Mouse (Mus musculus): ENCODE data around the gene Hsd17b1. TPM values are rescaled to one million over a fixed set of nuclear protein-coding genes. Genes with fewer than 3 reads are reported as not detected.

Hsd17b1 gene
- polyA plus RNA-seq (2014; fragmentation: Nextera tagmentation; extraction: Ambion mirVana): not detected in 2 replicates

DNA sequence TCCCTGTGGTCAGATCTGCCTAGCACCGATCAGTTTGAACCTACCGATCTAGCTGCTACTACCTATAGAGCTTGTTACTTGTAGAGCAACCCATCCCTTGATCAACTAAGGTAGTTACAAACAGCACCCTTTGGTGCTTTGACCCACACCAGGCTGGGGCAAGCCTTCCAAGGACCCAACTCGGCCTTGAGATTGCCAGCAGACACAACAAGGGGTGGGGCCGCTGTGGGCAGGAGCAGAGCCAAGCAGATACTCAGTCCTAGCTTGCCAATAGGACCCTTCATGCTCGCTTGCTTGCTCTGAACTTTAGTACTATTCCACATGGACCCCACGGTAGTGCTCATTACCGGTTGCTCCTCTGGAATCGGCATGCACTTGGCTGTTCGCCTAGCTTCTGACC lies at the start of gene Hsd17b1:
Gene Hsd17b1 (plus strand): TSS at position 291 of the 400 bp plus-strand sequence.
- Histone ChIP-seq H3K27me3 (replicated peaks; ENCODE audit: control insufficient read depth, insufficient read depth, low read length) (peaks cover 44% of the 10 kb centered on the region), H3K9me3 (replicated peaks; ENCODE audit: control insufficient read depth, low read length) (no peaks in the 10 kb centered on the region), H3K4me3 (ENCODE audit: low read depth, low read length) (no peak within 1 kb of the TSS), H3K4me1 (ENCODE audit: control insufficient read depth, insufficient read depth, low read length) (peaks cover 4% of the 10 kb centered on the region), H3K27ac (ENCODE audit: low read depth, low read length) (no peak within 1 kb of the TSS), H3K9ac (ENCODE audit: low read length) (no peak within 1 kb of the TSS), H3K4me2 (ENCODE audit: low read length) (no peak within 1 kb of the TSS), H3K36me3 (ENCODE audit: control insufficient read depth, insufficient read depth, low read length) (no peaks in the 10 kb centered on the region)
- WGBS: 59% methylated on average over 9 of the region's 9 CpGs
- ATAC-seq (no peak), DNase-seq (ENCODE audit: low spot score) (no peak)

DNA sequence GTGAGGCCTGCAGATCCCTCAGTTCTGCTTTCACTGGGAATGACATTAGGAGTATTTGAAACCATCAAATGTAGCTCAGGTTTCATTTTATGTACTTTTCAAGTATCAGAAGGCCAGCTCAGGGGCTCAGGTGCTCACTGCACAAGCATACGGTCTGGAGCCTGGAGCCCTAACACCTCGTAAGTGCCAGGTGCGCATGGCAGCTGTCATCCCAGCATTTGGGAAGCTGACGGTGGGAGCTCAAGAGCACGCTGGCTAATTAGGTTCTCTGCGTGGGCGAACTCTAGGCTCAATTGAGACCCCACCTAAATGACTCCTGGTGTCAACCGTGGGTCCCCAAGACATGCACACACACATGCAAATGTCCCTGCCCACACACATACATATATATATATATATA lies 48.9 kb upstream of the Hsd17b1 start:
- ATAC-seq: no peak
- 79% methylated on average over 8 of the region's 8 CpGs for WGBS
- H3K4me2 ChIP-seq (ENCODE audit: low read length): no peak overlapping the region
- no peaks in the 10 kb centered on the region for H3K9me3 ChIP-seq (replicated peaks; ENCODE audit: control insufficient read depth, low read length)
- no peak for DNase-seq (ENCODE audit: low spot score)
- H3K27ac ChIP-seq (ENCODE audit: low read depth, low read length): no peak overlapping the region
- no peaks in the 10 kb centered on the region for H3K27me3 ChIP-seq (replicated peaks; ENCODE audit: control insufficient read depth, insufficient read depth, low read length)
- peaks cover 63% of the 10 kb centered on the region for H3K36me3 ChIP-seq (ENCODE audit: control insufficient read depth, insufficient read depth, low read length)
- H3K4me1 ChIP-seq (ENCODE audit: control insufficient read depth, insufficient read depth, low read length): no peaks in the 10 kb centered on the region
- H3K4me3 ChIP-seq (ENCODE audit: low read depth, low read length): no peak overlapping the region
- no peak overlapping the region for H3K9ac ChIP-seq (ENCODE audit: low read length)

DNA sequence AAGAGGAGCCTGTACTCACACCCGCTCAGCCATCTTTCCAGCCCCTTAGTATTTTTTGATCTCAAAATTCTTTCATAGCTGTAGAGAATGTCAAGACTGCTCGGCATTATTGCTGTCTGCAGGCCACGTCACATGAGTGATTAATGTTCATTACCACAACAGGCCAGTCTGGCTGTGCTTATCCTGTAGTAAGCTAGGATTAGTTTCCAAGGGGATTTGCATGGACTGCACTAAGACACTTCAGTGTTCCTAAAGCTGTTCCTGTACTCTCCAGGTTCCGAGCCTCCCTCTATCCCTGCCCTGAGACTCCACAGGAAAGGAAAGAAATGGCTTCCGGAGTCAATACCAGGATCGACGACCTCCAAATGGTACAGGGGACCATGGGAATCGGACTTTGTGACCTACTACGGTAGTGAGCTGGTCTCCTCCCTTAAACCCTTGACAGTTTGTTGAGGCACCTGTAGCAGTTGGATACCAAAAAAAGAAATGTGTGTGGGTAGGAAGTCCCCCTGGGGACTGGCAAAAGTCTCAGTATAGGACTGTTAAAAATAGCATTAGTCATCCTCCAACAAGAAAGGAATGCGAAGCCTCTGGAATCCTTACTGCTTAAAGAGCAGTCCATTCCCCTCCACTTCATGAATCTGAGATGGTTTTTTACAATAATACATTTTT lies 47.9 kb upstream of the Hsd17b1 start:
- Histone ChIP-seq H3K27ac (ENCODE audit: low read depth, low read length) (no peak overlapping the region), H3K9me3 (replicated peaks; ENCODE audit: control insufficient read depth, low read length) (no peaks in the 10 kb centered on the region), H3K9ac (ENCODE audit: low read length) (no peak overlapping the region), H3K27me3 (replicated peaks; ENCODE audit: control insufficient read depth, insufficient read depth, low read length) (no peaks in the 10 kb centered on the region), H3K36me3 (ENCODE audit: control insufficient read depth, insufficient read depth, low read length) (peaks cover 71% of the 10 kb centered on the region), H3K4me3 (ENCODE audit: low read depth, low read length) (no peak overlapping the region), H3K4me2 (ENCODE audit: low read length) (no peak overlapping the region), H3K4me1 (ENCODE audit: control insufficient read depth, insufficient read depth, low read length) (no peaks in the 10 kb centered on the region)
- ATAC-seq: no peak
- 93% methylated on average over 10 of the region's 10 CpGs for WGBS
- DNase-seq (ENCODE audit: low spot score): no peak

DNA sequence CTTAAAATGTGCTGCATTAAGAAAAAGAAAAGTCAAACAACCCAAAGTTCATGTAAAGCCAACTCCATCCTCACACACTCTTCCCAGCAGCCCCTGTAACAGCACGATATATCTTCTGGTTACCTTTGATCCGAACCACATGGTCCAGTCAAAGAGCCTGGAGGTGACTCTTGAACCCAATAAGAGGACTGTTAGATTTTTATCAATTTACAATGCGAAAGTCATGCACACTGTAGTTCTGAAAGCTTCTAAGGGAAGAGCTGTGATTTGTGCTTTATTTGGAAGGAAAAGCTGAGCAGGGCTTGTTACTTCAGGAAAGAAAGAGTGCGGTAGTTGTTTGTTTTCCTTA lies 47.4 kb upstream of the Hsd17b1 start:
- Histone ChIP-seq H3K27ac (ENCODE audit: low read depth, low read length) (no peak overlapping the region), H3K9ac (ENCODE audit: low read length) (no peak overlapping the region), H3K36me3 (ENCODE audit: control insufficient read depth, insufficient read depth, low read length) (peaks cover 75% of the 10 kb centered on the region), H3K4me2 (ENCODE audit: low read length) (no peak overlapping the region), H3K4me3 (ENCODE audit: low read depth, low read length) (no peak overlapping the region), H3K9me3 (replicated peaks; ENCODE audit: control insufficient read depth, low read length) (no peaks in the 10 kb centered on the region), H3K27me3 (replicated peaks; ENCODE audit: control insufficient read depth, insufficient read depth, low read length) (no peaks in the 10 kb centered on the region), H3K4me1 (ENCODE audit: control insufficient read depth, insufficient read depth, low read length) (no peaks in the 10 kb centered on the region)
- WGBS: 93% methylated on average over 4 of the region's 4 CpGs
- DNase-seq (ENCODE audit: low spot score) (no peak), ATAC-seq (no peak)

DNA sequence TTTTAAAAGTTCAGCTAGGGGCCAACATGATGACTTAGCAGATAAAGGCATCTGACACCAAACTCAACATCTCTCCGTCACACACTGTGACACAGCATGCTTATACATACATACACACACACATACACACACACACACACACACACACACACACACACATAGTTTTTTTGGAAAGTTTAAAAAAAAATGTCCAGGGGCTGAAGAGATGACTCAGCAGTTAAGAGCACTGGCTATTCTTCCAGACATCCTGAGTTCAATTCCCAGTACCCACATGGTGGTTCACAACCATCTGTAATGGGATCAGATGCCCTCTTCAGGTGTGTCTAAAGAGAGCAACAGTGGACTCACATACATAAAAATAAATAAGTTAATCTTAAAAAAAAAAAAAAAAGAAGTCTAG lies 46.7 kb upstream of the Hsd17b1 start:
- ATAC-seq (no peak), DNase-seq (ENCODE audit: low spot score) (no peak)
- H3K27me3 ChIP-seq (replicated peaks; ENCODE audit: control insufficient read depth, insufficient read depth, low read length): no peaks in the 10 kb centered on the region
- H3K4me1 ChIP-seq (ENCODE audit: control insufficient read depth, insufficient read depth, low read length): no peaks in the 10 kb centered on the region
- H3K36me3 ChIP-seq (ENCODE audit: control insufficient read depth, insufficient read depth, low read length): peaks cover 80% of the 10 kb centered on the region
- WGBS: 100% methylated on average over 1 of the region's 1 CpGs
- H3K9ac ChIP-seq (ENCODE audit: low read length): no peak overlapping the region
- H3K4me3 ChIP-seq (ENCODE audit: low read depth, low read length): no peak overlapping the region
- H3K9me3 ChIP-seq (replicated peaks; ENCODE audit: control insufficient read depth, low read length): no peaks in the 10 kb centered on the region
- H3K4me2 ChIP-seq (ENCODE audit: low read length): no peak overlapping the region
- no peak overlapping the region for H3K27ac ChIP-seq (ENCODE audit: low read depth, low read length)

DNA sequence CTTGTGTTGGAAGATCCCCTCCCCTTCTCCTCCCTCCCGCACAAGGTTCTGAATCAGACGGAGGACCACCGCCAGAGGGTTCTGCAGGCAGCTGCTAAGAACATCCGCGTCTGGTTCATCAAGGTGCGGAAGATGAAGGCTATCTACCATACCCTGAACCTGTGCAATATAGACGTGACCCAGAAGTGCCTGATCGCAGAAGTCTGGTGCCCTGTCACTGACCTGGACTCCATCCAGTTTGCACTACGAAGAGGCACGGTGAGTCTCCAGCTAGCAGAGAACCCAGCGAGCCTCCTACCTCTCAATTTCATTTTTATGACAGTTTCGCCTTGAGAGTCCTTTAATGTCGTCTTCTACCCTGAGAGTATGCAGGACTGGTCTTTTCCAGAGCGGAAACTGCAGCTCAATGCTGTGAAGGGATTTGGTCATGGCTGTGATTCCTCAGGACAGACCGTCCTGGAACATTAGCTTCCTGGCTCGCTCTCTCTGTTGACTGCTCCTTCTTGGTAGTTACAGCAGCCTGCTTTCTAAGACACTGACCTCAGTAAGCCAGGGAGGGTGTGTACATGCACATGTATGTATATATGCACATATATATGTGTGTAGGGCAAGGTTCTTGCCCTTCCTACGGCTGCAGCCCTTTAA lies 44.2 kb upstream of the Hsd17b1 start:
- Histone ChIP-seq H3K36me3 (ENCODE audit: control insufficient read depth, insufficient read depth, low read length) (peaks cover 82% of the 10 kb centered on the region), H3K27me3 (replicated peaks; ENCODE audit: control insufficient read depth, insufficient read depth, low read length) (no peaks in the 10 kb centered on the region), H3K27ac (ENCODE audit: low read depth, low read length) (no peak overlapping the region), H3K4me2 (ENCODE audit: low read length) (no peak overlapping the region), H3K4me3 (ENCODE audit: low read depth, low read length) (no peak overlapping the region), H3K9me3 (replicated peaks; ENCODE audit: control insufficient read depth, low read length) (no peaks in the 10 kb centered on the region), H3K9ac (ENCODE audit: low read length) (no peak overlapping the region), H3K4me1 (ENCODE audit: control insufficient read depth, insufficient read depth, low read length) (no peaks in the 10 kb centered on the region)
- DNase-seq (ENCODE audit: low spot score): no peak
- ATAC-seq: no peak
- WGBS: 96% methylated on average over 17 of the region's 17 CpGs

DNA sequence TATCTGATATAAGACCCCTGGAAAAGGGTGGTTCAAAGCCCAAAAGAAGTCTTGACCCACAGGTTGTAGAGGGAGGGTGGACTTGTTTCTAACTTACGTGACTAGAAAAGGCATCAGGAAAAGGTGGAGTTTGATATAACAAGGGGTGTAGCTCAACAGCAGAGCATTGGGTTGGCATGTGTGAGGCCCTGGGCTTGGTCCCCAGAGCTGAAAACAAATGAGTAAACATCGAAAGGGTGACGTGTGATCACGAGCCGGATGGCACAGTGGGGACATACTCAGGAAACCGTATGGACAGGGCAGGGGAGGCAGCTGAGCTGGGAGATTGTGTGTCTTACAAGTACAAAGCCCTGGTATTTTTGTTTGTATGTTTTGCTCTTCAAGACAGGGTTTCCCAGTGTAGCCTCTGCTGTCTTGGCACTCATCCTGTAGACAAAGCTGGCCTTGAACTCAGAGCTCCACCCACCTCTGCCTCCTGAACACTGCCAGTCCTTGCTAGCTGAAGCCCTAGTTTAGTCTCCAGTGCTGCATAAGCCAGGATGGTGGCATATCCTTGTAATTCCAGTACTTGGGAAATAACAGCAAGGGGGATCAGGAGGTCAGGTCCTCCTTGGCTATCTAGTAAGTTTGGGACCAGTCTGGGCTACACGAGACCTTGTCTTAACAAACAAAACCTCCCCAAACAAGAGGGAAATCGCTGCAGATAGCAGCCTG lies 43.4 kb upstream of the Hsd17b1 start:
- ATAC-seq (no peak), DNase-seq (ENCODE audit: low spot score) (no peak)
- H3K27ac ChIP-seq (ENCODE audit: low read depth, low read length): no peak overlapping the region
- 93% methylated on average over 8 of the region's 8 CpGs for WGBS
- no peak overlapping the region for H3K9ac ChIP-seq (ENCODE audit: low read length)
- no peak overlapping the region for H3K4me2 ChIP-seq (ENCODE audit: low read length)
- H3K36me3 ChIP-seq (ENCODE audit: control insufficient read depth, insufficient read depth, low read length): peaks cover 85% of the 10 kb centered on the region
- H3K4me3 ChIP-seq (ENCODE audit: low read depth, low read length): no peak overlapping the region
- no peaks in the 10 kb centered on the region for H3K4me1 ChIP-seq (ENCODE audit: control insufficient read depth, insufficient read depth, low read length)
- no peaks in the 10 kb centered on the region for H3K9me3 ChIP-seq (replicated peaks; ENCODE audit: control insufficient read depth, low read length)
- H3K27me3 ChIP-seq (replicated peaks; ENCODE audit: control insufficient read depth, insufficient read depth, low read length): no peaks in the 10 kb centered on the region

DNA sequence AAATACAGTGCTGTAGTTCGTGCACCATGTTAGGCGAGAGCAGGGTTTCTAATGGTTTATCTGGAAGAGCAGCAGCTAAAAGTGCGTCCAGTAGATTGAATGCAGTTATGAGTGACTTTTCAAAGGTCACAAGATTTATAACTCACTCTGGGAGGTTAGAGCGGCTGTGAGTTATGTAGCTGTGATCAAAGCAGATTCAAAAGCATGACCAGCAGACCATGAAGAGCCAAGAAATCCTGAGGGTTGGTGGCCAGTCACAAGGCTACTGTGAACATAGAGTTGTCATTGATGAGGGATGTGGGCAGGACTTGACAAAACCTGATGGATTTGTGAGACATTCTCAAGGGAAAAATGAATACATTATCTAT lies 42.9 kb upstream of the Hsd17b1 start:
- ATAC-seq (no peak), DNase-seq (ENCODE audit: low spot score) (no peak)
- H3K27me3 ChIP-seq (replicated peaks; ENCODE audit: control insufficient read depth, insufficient read depth, low read length): no peaks in the 10 kb centered on the region
- no peak overlapping the region for H3K9ac ChIP-seq (ENCODE audit: low read length)
- H3K9me3 ChIP-seq (replicated peaks; ENCODE audit: control insufficient read depth, low read length): no peaks in the 10 kb centered on the region
- H3K27ac ChIP-seq (ENCODE audit: low read depth, low read length): no peak overlapping the region
- no peak overlapping the region for H3K4me2 ChIP-seq (ENCODE audit: low read length)
- WGBS: 90% methylated on average over 4 of the region's 4 CpGs
- H3K36me3 ChIP-seq (ENCODE audit: control insufficient read depth, insufficient read depth, low read length): peaks cover 85% of the 10 kb centered on the region
- no peaks in the 10 kb centered on the region for H3K4me1 ChIP-seq (ENCODE audit: control insufficient read depth, insufficient read depth, low read length)
- no peak overlapping the region for H3K4me3 ChIP-seq (ENCODE audit: low read depth, low read length)

DNA sequence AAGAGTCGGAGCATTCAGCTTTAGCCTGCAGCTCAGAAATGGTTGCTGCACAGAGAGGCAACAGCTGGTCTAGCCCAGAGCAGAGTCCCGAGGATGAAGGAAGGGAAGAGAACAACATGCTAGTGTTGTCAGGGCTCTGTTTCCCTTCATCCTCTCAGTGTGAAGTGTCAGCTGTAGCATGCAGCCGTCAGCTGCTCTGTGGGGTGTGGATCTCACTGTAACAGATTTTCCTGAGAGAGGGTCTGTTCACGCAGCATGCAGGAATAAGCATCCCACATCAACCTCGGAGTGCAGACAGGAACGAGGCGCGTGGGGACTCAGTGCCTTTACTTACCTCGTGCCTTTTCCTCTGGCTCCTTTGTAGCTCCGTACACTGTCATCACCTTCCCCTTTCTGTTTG lies 40.4 kb upstream of the Hsd17b1 start:
- Histone ChIP-seq H3K9ac (ENCODE audit: low read length) (no peak overlapping the region), H3K9me3 (replicated peaks; ENCODE audit: control insufficient read depth, low read length) (no peaks in the 10 kb centered on the region), H3K36me3 (ENCODE audit: control insufficient read depth, insufficient read depth, low read length) (peaks cover 91% of the 10 kb centered on the region), H3K4me2 (ENCODE audit: low read length) (no peak overlapping the region), H3K27ac (ENCODE audit: low read depth, low read length) (no peak overlapping the region), H3K4me3 (ENCODE audit: low read depth, low read length) (no peak overlapping the region), H3K4me1 (ENCODE audit: control insufficient read depth, insufficient read depth, low read length) (no peaks in the 10 kb centered on the region), H3K27me3 (replicated peaks; ENCODE audit: control insufficient read depth, insufficient read depth, low read length) (no peaks in the 10 kb centered on the region)
- DNase-seq (ENCODE audit: low spot score) (no peak), ATAC-seq (no peak)
- WGBS: 87% methylated on average over 10 of the region's 10 CpGs
